Mouse (Mus musculus) mesoderm, embryonic 11.5 days (tissue): ENCODE measurements around the gene Tmed9.
"Not testable (repeated sequence)": the region's sequence is repeated elsewhere in the genome, so short reads cannot be mapped to it uniquely, and the experiment has no call there.

ENCODE experiments used
- DNase-seq: peaks from one replicate; pipeline ENCODE4 v3.0.0-alpha.2; 2012; ENCODE audit warnings: low read depth, low spot score

Gene Tmed9

GRCm38 (mm10) chr13:55567001-55567400 lies 6.5 kb upstream of the Tmed9 start:
- DNase-seq: no peak

- no peak for DNase-seq
These were observed 5.6 kb upstream of the Tmed9 start for GRCm38 (mm10) chr13:55567949-55568348.

- not testable (repeated sequence) for DNase-seq
These were observed 5.0 kb upstream of the Tmed9 start for GRCm38 (mm10) chr13:55568524-55568923.

GRCm38 (mm10) chr13:55569726-55570285 lies 3.7 kb upstream of the Tmed9 start:
- no peak for DNase-seq

GRCm38 (mm10) chr13:55570286-55570973 lies 3.1 kb upstream of the Tmed9 start:
- no peak for DNase-seq

GRCm38 (mm10) chr13:55571027-55571751 lies 2.3 kb upstream of the Tmed9 start, which contains the start of gene Fam193b:
Gene Fam193b (minus strand): TSS chr13:55571120.
- DNase-seq: peak; percentile 92

GRCm38 (mm10) chr13:55571977-55572376 lies 1.6 kb upstream of the Tmed9 start:
- DNase-seq: no peak

- no peak for DNase-seq
These were observed 789 bp downstream of the Tmed9 start for GRCm38 (mm10) chr13:55574321-55574720.

GRCm38 (mm10) chr13:55575932-55576331 lies 2.4 kb downstream of the Tmed9 start:
- DNase-seq: no peak

GRCm38 (mm10) chr13:55576872-55577271 lies 3.3 kb downstream of the Tmed9 start:
- DNase-seq: not testable (repeated sequence)

- DNase-seq: no peak
These were observed 4.6 kb downstream of the Tmed9 start for GRCm38 (mm10) chr13:55578086-55578485.

GRCm38 (mm10) chr13:55591961-55592490 lies 18.5 kb downstream of the Tmed9 start:
- DNase-seq: no peak

GRCm38 (mm10) chr13:55592512-55593253 lies 19.2 kb downstream of the Tmed9 start:
- DNase-seq: peak; percentile 99

- DNase-seq: no peak
These were observed 19.8 kb downstream of the Tmed9 start for GRCm38 (mm10) chr13:55593254-55593747.

GRCm38 (mm10) chr13:55595375-55595774 lies 21.8 kb downstream of the Tmed9 start:
- no peak for DNase-seq

GRCm38 (mm10) chr13:55596802-55597201 lies 23.3 kb downstream of the Tmed9 start:
- DNase-seq: no peak

GRCm38 (mm10) chr13:55599566-55600540 lies 26.3 kb downstream of the Tmed9 start, which contains the start of gene B4galt7:
Gene B4galt7 (plus strand): TSS chr13:55599896.
- peak; percentile 67 for DNase-seq

GRCm38 (mm10) chr13:55600657-55601056 lies 27.1 kb downstream of the Tmed9 start:
- no peak for DNase-seq

GRCm38 (mm10) chr13:55601611-55602010 lies 28.1 kb downstream of the Tmed9 start:
- DNase-seq: peak; percentile 84

- DNase-seq: no peak
These were observed 31.1 kb downstream of the Tmed9 start for GRCm38 (mm10) chr13:55604606-55605005.
